Mouse (Mus musculus): Measurements from ENCODE around the gene Tgm7.

DNA sequence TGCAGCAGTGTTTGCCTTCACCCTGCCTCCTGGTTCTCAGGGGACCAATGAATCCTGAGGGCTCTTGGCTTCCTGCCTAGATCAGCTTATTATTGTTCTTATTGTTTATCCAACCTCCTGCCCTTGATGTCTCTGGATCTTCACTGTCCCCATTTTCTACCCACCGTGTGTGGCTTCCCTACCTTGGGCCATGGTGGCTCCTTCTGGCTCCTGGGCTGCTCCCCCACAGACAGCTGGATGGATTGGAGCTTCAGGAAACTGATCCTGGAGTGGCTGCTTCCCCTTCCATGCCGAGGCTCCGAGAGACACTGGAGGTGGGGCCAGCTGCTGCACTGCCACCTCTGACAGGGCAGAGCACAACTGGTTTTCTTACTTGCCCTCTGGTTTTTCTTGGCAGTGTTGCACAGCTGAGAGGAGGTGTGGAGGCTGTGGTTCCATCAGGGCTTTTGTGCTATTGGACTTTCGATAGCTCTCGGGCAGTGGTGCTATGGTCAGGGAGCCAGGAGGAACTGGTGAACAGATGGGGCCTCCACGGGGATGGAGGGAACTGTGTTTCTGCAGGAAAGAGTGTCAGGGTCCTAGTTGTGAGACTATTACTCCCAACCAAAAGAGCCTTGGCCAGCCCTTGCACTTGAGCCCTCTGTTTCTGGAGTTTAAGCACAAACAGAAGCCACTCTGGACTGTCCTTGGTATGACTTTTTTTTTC is 24.0 kb downstream of the Tgm7 start, which contains the start of gene Tgm5:
- no peak for TF ChIP-seq CTCF (IDR thresholded peaks at IDR 0.05; ENCODE audit: borderline replicate concordance, extremely low read depth, insufficient read depth, insufficient read length)
- no peak for TF ChIP-seq POLR2A (IDR thresholded peaks at IDR 0.05; ENCODE audit: borderline replicate concordance, extremely low read depth, insufficient read depth, insufficient read length, poor library complexity, severe bottlenecking)
